Mouse (Mus musculus) hindlimb bud, embryonic 11.5 days (tissue): ENCODE data around the gene Med8.

Experiments used
- DNase-seq: peaks from one replicate; pipeline ENCODE4 v3.0.0-alpha.2; 2012; ENCODE audit warnings: low read depth, low spot score; ENCODE audit errors: extremely low spot score

Gene Med8

GRCm38 (mm10) chr4:118409142-118409900, at the start of gene Med8, which contains the start of gene Szt2:
Gene Med8 (plus strand): TSS chr4:118409337.
Gene Szt2 (minus strand): TSS chr4:118409273.
- DNase-seq, result peak; percentile 83

GRCm38 (mm10) chr4:118359896-118360720, 49.0 kb upstream of the Med8 start:
- DNase-seq, result no peak

DNA sequence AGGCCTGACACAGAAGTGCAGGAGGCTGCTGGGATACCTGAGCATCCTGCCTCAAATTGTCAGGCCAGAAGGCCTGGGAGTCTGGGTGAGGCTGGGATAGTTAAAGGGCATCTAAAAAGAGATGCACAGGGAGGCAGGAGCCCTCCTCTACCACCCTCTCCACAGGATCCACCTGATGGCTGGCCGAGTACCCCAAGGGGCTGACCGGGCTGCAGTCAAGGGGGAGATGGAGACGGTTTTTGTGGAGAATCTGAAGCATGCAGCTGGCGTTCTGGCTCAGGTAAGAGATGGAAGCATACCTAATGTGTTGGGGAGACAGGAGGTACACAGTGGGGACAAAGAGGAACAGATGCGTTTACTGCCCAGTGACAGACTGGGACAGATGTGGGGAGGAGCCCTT, 47.7 kb upstream of the Med8 start:
- DNase-seq, result no peak

DNA sequence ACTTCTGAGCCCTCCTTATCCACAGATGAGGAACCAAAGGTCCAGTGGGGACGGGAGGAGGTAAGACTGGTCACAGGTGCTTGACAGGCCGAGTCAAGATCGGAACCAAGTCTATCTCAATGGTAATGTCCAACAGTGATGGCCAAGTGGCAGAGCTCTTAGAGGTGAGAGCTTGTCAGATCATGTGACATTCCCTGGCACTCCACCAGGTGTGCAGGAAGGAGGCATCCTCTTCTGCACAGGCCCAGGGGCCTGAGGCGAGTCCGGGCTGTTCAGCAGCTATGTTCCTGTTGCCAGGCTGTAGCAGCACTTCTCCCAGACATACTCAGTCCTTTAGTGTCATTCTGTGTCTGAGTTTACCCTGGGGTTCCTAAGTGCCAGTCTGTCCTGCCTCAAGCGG, 46.3 kb upstream of the Med8 start:
- no peak for DNase-seq

GRCm38 (mm10) chr4:118363985-118364384, 45.2 kb upstream of the Med8 start:
- DNase-seq, result no peak

DNA sequence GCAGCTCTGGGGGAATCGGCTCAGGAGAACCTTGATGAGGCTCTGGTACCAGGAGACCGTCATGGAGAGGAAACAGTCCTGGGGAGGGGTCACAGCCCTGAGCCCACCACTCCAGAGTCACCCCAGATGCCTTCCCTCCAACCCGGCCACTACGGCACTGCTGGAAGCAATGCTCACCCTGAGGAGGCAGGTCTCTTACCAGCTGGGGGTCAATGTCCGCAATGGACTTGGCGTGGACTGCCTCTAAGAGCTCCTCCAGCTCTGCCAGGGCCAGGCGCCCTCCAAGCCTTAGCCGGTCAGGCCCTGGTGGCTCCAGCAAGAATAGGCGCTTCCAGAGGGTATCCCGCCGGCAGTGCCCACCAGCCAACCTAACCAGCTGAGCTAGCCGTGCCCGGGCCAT, 44.5 kb upstream of the Med8 start:
- no peak for DNase-seq

- DNase-seq, result no peak
Measured at GRCm38 (mm10) chr4:118365991-118366390, 43.1 kb upstream of the Med8 start.

- no peak for DNase-seq
Measured at GRCm38 (mm10) chr4:118367551-118367950, 41.6 kb upstream of the Med8 start.

- DNase-seq, result no peak
Measured at GRCm38 (mm10) chr4:118368616-118369015, 40.5 kb upstream of the Med8 start.

DNA sequence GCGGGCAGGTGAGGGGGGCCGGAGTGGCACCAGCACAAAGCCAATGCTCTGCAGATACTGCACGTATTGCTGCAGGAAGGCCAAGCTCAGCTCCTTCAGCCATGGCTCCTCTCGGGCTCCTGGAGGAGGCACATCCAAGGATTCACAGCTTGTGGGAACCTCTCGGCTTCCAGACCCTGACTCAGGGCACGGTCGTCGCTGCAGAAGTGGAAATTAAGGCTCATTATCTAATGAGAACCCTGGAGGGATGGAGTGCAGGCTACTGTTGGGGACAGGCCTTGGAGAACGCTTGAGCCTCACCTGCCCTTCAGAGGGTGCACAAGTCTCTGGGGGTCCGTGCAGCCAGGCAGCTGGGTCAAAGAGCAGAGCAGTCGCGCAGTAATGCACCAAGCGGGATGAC, 37.3 kb upstream of the Med8 start:
- no peak for DNase-seq

- no peak for DNase-seq
Measured at GRCm38 (mm10) chr4:118375999-118376398, 33.1 kb upstream of the Med8 start.

DNA sequence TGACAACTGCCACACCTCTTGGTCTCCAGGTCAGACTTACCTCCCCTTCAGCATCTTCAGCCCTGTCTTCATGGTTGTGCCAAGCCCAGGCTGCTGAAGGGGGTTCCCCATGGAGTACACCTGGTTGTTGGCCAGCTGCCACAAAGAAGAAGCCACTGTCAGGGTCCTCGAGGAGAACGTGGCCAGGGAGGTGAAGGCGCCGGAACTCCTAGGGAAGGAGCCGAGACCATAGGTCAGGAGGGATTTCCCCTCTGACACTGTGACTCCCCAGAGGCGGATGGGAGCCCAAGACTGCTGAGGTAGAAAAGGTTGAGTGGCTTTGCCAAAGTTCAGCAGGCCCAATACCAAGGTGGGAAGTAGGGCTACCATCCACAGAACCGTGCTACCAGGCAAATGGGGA, 25.9 kb upstream of the Med8 start:
- DNase-seq, result no peak

- no peak for DNase-seq
Measured at GRCm38 (mm10) chr4:118387316-118387715, 21.8 kb upstream of the Med8 start.

- no peak for DNase-seq
Measured at GRCm38 (mm10) chr4:118390146-118390545, 19.0 kb upstream of the Med8 start.

- DNase-seq, result no peak
Measured at GRCm38 (mm10) chr4:118394505-118394904, 14.6 kb upstream of the Med8 start.

DNA sequence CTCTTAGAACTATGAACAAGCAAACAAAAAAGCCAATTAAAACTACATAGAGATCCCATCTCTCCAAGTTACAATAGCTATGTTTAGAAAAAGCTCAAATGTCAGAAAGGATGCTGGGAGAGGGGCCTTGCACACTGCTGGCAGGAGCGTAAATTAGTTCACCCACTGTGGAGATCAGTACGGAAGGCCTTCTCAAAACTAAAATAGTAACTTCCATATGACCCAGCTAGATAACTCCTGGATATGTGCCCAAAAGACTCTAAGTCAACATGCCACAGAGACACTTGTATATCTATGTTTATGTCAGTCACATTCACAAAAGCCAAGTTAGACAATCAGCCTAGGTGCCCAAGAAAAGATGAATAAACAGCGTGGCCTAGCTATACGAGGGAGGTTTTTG, 13.8 kb upstream of the Med8 start:
- no peak for DNase-seq

- DNase-seq, result no peak
Measured at GRCm38 (mm10) chr4:118396433-118396832, 12.7 kb upstream of the Med8 start.

GRCm38 (mm10) chr4:118398400-118398799, 10.7 kb upstream of the Med8 start:
- no peak for DNase-seq

GRCm38 (mm10) chr4:118401421-118401820, 7.7 kb upstream of the Med8 start:
- DNase-seq, result no peak

GRCm38 (mm10) chr4:118401918-118402317, 7.2 kb upstream of the Med8 start:
- no peak for DNase-seq

- DNase-seq, result no peak
Measured at GRCm38 (mm10) chr4:118402701-118403100, 6.4 kb upstream of the Med8 start.

- DNase-seq, result no peak
Measured at GRCm38 (mm10) chr4:118410871-118411270, 1.7 kb downstream of the Med8 start.
